Mouse (Mus musculus) cerebellum, adult 9-10 months (tissue): ENCODE measurements around the gene Spr.
A peak's percentile ranks its signal among the peaks of the same experiment; 100 is the strongest.

Experiments
- DNase-seq: peaks from one replicate; pipeline ENCODE4 v3.0.0; 2022

The Spr gene

DNA sequence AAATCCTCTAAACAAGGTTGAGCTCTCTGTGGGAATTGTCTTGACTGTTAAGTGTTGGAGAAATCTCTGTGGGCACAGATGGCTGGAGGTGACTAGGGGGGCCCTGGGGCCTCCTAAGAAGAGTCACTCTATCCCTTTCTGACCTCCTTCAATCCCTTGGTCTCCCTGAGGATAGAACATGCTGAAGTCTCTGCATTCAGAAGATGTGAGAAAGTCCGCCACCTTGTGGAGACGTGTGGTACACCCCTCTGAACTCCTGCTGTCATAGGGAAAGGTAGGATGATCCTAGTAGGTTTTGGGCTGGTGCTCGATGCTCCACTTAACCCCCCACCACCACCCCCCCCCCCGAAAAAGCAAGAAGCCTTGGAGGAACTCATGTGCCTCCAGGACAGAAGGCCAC, 5.9 kb downstream of the Spr start:
- DNase-seq: peak; percentile 82

DNA sequence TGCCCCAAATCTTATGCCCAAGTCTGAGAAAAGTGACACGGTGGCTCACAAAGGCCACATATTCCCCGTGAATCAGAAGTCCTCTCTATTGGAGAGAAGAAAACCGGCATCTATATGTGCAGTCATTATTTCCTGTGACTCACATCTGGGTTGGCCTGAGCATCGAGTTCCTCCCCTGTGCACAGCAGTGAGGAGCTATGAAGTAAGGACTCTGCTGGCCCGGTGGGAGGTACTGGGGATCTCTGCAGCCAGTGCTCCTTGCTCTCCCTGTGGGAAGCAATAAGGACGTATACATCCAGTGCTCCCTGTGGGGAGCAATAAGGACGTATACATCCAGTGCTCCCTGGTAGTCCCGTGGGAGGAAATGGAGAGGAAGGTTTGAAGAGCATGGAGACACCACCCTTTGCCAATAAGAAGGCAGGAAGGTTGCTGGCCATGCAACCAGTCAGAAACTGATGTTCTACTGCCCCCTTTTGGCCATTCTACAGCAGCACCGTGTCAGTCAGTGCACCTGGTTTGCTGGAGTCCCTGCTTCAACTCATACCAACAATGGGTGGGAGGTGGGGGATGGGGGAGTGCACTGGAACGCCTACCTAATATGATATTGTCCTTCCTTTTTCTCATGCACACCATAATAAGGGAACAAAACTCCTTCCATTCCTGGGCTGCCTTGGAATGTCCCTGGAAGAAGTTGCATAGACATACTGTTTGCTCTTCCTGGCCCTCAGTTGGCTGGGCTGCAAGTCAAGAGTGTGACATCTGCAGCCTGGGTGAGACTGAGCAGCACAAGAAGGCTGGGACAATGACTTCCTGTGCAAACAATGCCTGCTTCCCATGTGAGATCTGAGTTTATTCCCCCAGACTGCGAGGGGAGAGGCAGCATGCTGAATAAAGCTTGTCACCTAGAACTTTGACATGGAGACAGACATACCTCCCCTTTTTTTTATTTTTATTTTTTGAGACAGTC, 19.7 kb downstream of the Spr start:
- DNase-seq: peak; percentile 68

DNA sequence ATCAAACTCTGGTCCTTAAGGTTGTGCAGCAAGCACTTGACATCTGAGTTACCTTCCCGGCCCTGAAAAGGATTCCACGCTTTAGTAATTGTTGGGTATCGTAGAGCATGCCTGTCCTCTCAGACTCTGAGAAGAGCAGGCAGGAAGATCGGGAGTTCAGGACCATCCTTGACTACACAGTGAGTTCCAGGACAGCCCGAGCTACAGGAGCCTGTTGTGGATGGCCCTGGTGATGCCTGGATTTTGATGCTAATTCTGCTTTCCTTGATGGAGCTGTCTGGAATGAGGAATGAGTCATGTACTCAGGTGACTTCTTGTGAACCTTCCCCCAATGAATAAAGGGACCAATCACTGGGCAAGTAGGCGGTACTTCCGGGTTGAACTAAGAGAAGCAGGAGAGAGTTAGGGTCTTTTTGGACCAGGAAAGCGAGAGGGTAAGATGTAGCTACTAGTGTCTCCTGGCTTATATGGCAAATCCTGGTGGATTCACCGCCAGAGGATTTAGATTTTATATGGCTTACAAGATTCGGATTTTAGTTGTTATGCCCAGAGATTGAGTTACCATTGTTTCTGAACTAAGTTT, 32.4 kb downstream of the Spr start:
- no peak for DNase-seq

DNA sequence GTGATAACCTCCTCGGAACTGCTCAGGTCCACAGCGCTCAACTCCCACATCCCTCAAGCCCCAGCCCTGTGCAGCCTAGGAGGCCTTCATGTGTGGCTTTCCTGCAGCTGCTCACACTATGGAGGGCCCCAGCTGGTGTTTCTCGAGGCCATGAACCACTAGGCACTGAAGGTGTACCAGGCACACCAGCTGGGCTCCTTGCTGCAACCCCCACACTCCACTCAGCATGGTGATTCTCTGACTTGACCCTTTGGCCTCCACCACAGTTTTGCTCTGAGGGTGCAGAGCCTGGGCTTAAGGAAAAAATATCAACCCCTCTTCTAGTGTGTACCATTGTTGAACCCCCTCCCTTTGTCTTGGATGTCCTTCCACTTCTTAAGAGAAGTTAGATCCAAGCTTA, 34.2 kb downstream of the Spr start:
- DNase-seq: no peak

DNA sequence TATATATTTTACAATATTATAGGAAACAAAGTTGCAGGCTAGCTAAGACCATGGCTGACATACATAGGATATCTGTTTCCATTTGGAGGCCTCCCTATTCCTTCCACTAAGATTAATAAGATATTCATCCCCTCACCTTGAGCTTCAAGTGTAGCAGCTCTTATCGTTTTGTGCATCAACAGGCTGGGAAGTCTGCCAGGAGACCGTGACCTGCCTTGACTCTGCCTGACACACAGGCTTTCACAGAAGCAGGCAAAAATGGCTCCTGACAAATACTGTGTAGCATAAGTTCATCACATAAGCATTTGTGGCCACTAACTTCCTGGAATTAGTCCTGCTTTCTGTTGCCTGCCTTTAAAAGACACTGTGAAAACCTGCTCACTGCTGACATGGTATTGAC, 41.1 kb downstream of the Spr start:
- DNase-seq: no peak

DNA sequence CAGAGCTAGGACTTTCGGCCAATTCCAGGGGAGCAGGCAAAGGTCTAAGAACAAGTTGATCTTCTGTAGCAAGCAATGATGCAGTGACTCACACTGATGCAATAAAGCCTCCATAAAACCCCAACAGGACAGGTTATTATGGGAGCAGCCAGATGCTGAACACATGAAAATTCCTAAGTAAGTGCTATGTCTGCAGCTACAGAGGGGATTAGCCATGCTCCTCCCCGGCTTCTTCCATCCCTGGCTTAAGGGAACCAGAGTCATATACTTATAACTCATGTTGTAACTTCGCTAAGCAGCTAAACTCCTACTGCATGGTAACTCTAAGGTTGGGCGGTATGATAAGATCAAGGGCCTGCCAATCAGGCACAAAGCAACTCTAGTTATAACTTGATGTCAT, 50.1 kb downstream of the Spr start:
- no peak for DNase-seq

DNA sequence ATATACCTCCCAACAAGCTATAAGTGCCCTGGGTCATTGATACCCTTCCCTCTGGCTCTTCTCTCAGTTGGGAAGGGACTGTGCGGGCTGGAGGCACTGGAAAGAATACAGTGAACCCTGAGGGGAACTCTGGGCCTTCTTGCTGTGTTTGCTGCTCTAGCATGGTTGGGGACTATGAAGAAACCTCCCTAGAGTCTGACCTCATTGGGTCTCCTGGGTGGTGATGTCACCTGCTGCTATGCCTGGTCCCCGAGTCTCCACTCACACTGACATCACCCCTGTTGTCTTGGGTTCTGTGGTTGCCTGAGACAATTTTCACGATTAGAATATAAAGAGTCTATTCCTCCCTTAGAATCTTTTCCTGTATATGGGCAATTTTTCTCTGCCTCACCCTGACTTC, 50.9 kb downstream of the Spr start:
- DNase-seq: no peak
